30 mouse cellular contexts compared by ENCODE assay signal in the genomic region with DNA sequence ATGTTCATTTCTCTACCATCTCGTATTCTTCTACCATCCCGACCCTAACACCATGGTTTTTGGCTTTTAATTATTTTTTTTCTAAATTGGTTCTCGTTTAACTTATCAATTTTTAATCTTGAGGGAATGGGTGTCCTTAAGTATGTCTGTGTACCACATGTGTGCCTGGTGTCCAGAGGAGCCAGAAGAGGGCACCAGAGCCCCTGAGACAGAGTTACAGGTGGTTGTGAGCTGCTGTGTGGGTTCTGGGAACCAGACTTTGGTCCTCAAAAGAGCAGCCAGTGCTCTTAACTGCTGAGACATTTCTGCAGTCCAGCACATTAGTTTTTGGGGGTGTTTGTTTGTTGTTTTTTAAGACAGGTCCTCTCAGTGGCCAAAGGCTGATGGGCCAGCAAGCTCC.
DNase-seq lines count a peak whose midpoint lies in the region; ATAC-seq and TF ChIP-seq lines count a peak whose summit lies in the region.
"Had no signal": no experiment of that assay in that cellular context is flagged by ENCODE, and none has a peak within 500 bp of the region (broad histone marks: within the 10 kb centered on the region; RNA-seq: fewer than 3 reads in every experiment).

No protein-coding gene starts in this region.

- no peaks in the 10 kb centered on the region for H3K27me3 ChIP-seq in hindbrain, postnatal 0 days (ENCODE audit: insufficient read depth, low read length)
- H3K27me3 ChIP-seq in hindbrain, embryonic 14.5 days (ENCODE audit: control insufficient read depth, insufficient read depth, low read length), result no peaks in the 10 kb centered on the region; the same call in 1 of the 2 replicates
- no peaks in the 10 kb centered on the region for H3K27me3 ChIP-seq in lung, embryonic 14.5 days (ENCODE audit: insufficient read depth, low read length)
- no peaks in the 10 kb centered on the region for H3K27me3 ChIP-seq in ES-Bruce4 (ENCODE audit: control insufficient read depth, insufficient read depth, low read length, poor library complexity, severe bottlenecking)
- H3K27me3 ChIP-seq: embryonic facial prominence, embryonic 12.5 days; forebrain, embryonic 15.5 days; megakaryocyte, embryonic 14.5 days; midbrain, embryonic 15.5 days; neural tube, embryonic 12.5 days; Patski had no signal

- 92% methylated on average over 3 of the region's 3 CpGs for WGBS in hindbrain, postnatal 0 days
- WGBS in hindbrain, embryonic 14.5 days, result 96% methylated on average over 3 of the region's 3 CpGs
- WGBS in lung, embryonic 14.5 days, result 90% methylated on average over 3 of the region's 3 CpGs

- peaks cover 43% of the 10 kb centered on the region for H3K4me1 ChIP-seq in hindbrain, postnatal 0 days (ENCODE audit: insufficient read depth, low read length)
- peaks cover 62% of the 10 kb centered on the region for H3K4me1 ChIP-seq in hindbrain, embryonic 14.5 days (replicated peaks; ENCODE audit: control insufficient read depth, insufficient read depth, low read length)
- peaks cover 15% of the 10 kb centered on the region; the same call in 1 of the 2 replicates for H3K4me1 ChIP-seq in lung, embryonic 14.5 days (ENCODE audit: insufficient read depth)
- no peaks in the 10 kb centered on the region for H3K4me1 ChIP-seq in ES-Bruce4 (ENCODE audit: control insufficient read depth, insufficient read depth, low read length)

- no peaks in the 10 kb centered on the region for H3K36me3 ChIP-seq in hindbrain, postnatal 0 days (ENCODE audit: insufficient read depth, low read length)
- H3K36me3 ChIP-seq in hindbrain, embryonic 14.5 days (replicated peaks; ENCODE audit: control insufficient read depth, insufficient read depth), result no peaks in the 10 kb centered on the region
- no peaks in the 10 kb centered on the region for H3K36me3 ChIP-seq in lung, embryonic 14.5 days (ENCODE audit: insufficient read depth)
- no peaks in the 10 kb centered on the region for H3K36me3 ChIP-seq in ES-Bruce4 (ENCODE audit: control insufficient read depth, insufficient read depth, low read length, poor library complexity, severe bottlenecking)
- H3K36me3 ChIP-seq: embryonic facial prominence, embryonic 12.5 days; forebrain, embryonic 15.5 days; G1E; limb, embryonic 12.5 days; liver, embryonic 12.5 days; midbrain, embryonic 15.5 days; neural tube, embryonic 12.5 days had no signal

- ATAC-seq in hindbrain, postnatal 0 days, result no peak
- no peak for ATAC-seq in hindbrain, embryonic 14.5 days (ENCODE audit: low FRiP score)
- no peak for ATAC-seq in lung, embryonic 14.5 days (ENCODE audit: insufficient read depth)
- ATAC-seq: forebrain, embryonic 15.5 days; liver, embryonic 12.5 days; midbrain, embryonic 15.5 days; Patski had no signal

- peak; percentile 25; the same call in 1 of the 2 replicates for TF ChIP-seq CTCF in hindbrain, postnatal 0 days (IDR thresholded peaks at IDR 0.05; ENCODE audit: low read depth)
- peak; percentile 23 for TF ChIP-seq CTCF in lung, embryonic 14.5 days (IDR thresholded peaks at IDR 0.05; ENCODE audit: low read depth)
- peak; percentile 35 for TF ChIP-seq CTCF in ES-Bruce4 (IDR thresholded peaks at IDR 0.05; ENCODE audit: low read depth, low read length)

- no peak overlapping the region for H3K27ac ChIP-seq in hindbrain, postnatal 0 days
- H3K27ac ChIP-seq in hindbrain, embryonic 14.5 days, result no peak overlapping the region
- no peak overlapping the region for H3K27ac ChIP-seq in lung, embryonic 14.5 days (ENCODE audit: low read depth)
- H3K27ac ChIP-seq in ES-Bruce4 (ENCODE audit: insufficient read depth, low read length), result no peak overlapping the region
- H3K27ac ChIP-seq: embryonic facial prominence, embryonic 12.5 days; left cerebral cortex, adult 2 months; limb, embryonic 12.5 days; liver, embryonic 12.5 days had no signal

- no peak overlapping the region for H3K9ac ChIP-seq in hindbrain, postnatal 0 days (replicated peaks; ENCODE audit: low read length)
- H3K9ac ChIP-seq in hindbrain, embryonic 14.5 days, result no peak overlapping the region
- no peak overlapping the region for H3K9ac ChIP-seq in lung, embryonic 14.5 days
- H3K9ac ChIP-seq in ES-Bruce4 (ENCODE audit: low read depth, poor library complexity, severe bottlenecking), result no peak overlapping the region
- H3K9ac ChIP-seq: embryonic facial prominence, embryonic 12.5 days; forebrain, embryonic 15.5 days; limb, embryonic 12.5 days; liver, embryonic 12.5 days; midbrain, embryonic 15.5 days; neural tube, embryonic 12.5 days had no signal

- H3K4me3 ChIP-seq in hindbrain, postnatal 0 days (ENCODE audit: low read length), result no peak overlapping the region
- no peak overlapping the region for H3K4me3 ChIP-seq in hindbrain, embryonic 14.5 days (replicated peaks; ENCODE audit: low read length)
- H3K4me3 ChIP-seq in lung, embryonic 14.5 days (ENCODE audit: low read depth, low read length), result no peak overlapping the region
- H3K4me3 ChIP-seq in ES-Bruce4 (ENCODE audit: low read depth, low read length), result no peak overlapping the region
- H3K4me3 ChIP-seq: embryonic facial prominence, embryonic 12.5 days; forebrain, embryonic 15.5 days; left cerebral cortex, adult 2 months; limb, embryonic 12.5 days; liver, embryonic 12.5 days; megakaryocyte, embryonic 14.5 days; midbrain, embryonic 15.5 days; neural tube, embryonic 12.5 days had no signal

- no peak for DNase-seq in hindbrain, postnatal 0 days (ENCODE audit: low spot score)
- DNase-seq in hindbrain, embryonic 14.5 days (ENCODE audit: low spot score), result no peak
- no peak for DNase-seq in lung, embryonic 14.5 days
- DNase-seq in lung, postnatal 25 days (ENCODE audit: low spot score), result no peak
- peak; percentile 31 for DNase-seq in R1 (ENCODE audit: low read depth, low spot score)
- no peak for DNase-seq in thymus, postnatal 10 days (ENCODE audit: low spot score in 2 of 2)
- DNase-seq: adrenal gland, postnatal 14 days; B cell, adult 2 months; cerebellum, adult 11 months; cerebellum, adult 9-10 months; cerebellum, postnatal 36 days; embryo, embryonic 11 days; heart, postnatal 14 days; kidney, adult 11 months; kidney, postnatal 14 days; lung, adult 2 months; lung, postnatal 36 days; right cerebral cortex, adult 18-20 months; spleen, adult 18-20 months had no signal

- no peak overlapping the region for H3K4me2 ChIP-seq in hindbrain, postnatal 0 days (ENCODE audit: low read depth, low read length)
- H3K4me2 ChIP-seq in hindbrain, embryonic 14.5 days (replicated peaks), result no peak overlapping the region
- H3K4me2 ChIP-seq in lung, embryonic 14.5 days, result no peak overlapping the region
- H3K4me2 ChIP-seq: embryonic facial prominence, embryonic 12.5 days; forebrain, embryonic 15.5 days; limb, embryonic 12.5 days; liver, embryonic 12.5 days; midbrain, embryonic 15.5 days; neural tube, embryonic 12.5 days had no signal

- no peaks in the 10 kb centered on the region for H3K9me3 ChIP-seq in hindbrain, postnatal 0 days (ENCODE audit: low read length)
- no peaks in the 10 kb centered on the region for H3K9me3 ChIP-seq in hindbrain, embryonic 14.5 days (ENCODE audit: control insufficient read depth, low read length)
- no peaks in the 10 kb centered on the region for H3K9me3 ChIP-seq in lung, embryonic 14.5 days (ENCODE audit: low read depth, low read length)
- H3K9me3 ChIP-seq in ES-Bruce4 (replicated peaks; ENCODE audit: control insufficient read depth, insufficient read depth, low read length, poor library complexity, severe bottlenecking), result no peaks in the 10 kb centered on the region
- H3K9me3 ChIP-seq: embryonic facial prominence, embryonic 12.5 days; forebrain, embryonic 15.5 days; liver, embryonic 12.5 days; midbrain, embryonic 15.5 days; neural tube, embryonic 12.5 days had no signal

- TF ChIP-seq EP300 in ES-Bruce4 (IDR thresholded peaks at IDR 0.05; ENCODE audit: insufficient read depth, low read depth, low read length), result no peak

- no peak for TF ChIP-seq POLR2A in ES-Bruce4 (IDR thresholded peaks at IDR 0.05; ENCODE audit: insufficient read depth, low read length)
